Mouse (Mus musculus) cerebellum, postnatal 14 days (tissue): Measurements from ENCODE around the gene Cfap100.

Experiments used
- DNase-seq, 2 experiments: peaks; one replicate each; pipeline ENCODE4 v3.0.0; 2021; ENCODE audit warnings: mixed read lengths in 2 of 2

Cfap100 gene

DNA sequence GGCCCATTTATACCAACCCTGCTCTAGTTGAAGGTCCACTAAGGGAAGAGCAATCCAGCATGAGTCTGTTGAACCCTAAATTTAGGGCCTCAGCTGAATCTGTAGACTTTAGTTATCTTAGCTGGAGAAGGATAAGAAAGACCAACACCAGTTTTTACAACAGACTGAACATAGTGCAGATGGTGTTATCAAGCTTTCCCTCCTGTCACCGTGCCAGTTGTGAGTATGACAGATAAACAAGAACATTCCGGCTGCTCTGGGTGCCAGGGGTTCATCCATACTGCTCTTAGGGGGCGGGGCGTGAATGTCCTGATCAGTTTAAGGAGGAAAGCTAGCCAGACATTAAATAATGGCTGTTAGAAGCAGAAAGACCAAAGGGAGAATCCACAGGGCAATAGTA, 54.0 kb downstream of the Cfap100 start:
- peak in 1 of 2 experiments; percentile 17 for DNase-seq

DNA sequence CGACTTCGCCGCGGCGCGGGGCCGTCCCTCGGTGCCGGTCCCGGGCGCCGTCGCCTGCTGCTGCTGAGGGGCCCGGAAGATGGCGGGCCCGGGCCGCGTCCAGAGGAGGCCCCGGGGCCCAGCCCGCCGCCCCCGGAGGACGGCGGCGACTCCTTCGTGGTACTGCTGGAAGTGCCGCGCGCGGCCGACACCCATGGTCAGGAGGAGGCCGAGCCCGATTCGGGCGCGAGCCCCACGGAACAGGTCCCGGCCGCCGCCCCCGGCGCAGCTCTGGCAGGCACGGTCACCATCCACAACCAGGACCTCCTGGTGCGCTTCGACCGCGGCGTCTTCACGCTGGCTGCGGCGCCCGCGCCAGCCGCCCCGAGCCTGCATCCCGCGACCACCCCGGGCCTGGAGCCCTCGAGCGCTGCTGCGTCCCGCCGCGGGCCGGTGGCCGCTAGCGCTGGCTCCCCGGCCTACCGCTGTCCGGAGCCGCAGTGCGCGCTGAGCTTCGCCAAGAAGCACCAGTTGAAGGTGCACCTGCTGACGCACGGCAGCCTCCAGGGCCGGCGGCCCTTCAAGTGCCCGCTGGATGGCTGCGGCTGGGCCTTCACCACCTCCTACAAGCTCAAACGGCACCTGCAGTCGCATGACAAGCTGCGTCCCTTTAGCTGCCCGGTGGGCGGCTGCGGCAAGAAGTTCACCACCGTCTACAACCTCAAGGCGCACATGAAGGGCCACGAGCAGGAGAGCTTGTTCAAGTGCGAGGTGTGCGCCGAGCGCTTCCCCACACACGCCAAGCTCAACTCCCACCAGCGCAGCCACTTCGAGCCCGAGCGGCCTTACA, 58.7 kb downstream of the Cfap100 start:
- DNase-seq: peak; percentile 67

DNA sequence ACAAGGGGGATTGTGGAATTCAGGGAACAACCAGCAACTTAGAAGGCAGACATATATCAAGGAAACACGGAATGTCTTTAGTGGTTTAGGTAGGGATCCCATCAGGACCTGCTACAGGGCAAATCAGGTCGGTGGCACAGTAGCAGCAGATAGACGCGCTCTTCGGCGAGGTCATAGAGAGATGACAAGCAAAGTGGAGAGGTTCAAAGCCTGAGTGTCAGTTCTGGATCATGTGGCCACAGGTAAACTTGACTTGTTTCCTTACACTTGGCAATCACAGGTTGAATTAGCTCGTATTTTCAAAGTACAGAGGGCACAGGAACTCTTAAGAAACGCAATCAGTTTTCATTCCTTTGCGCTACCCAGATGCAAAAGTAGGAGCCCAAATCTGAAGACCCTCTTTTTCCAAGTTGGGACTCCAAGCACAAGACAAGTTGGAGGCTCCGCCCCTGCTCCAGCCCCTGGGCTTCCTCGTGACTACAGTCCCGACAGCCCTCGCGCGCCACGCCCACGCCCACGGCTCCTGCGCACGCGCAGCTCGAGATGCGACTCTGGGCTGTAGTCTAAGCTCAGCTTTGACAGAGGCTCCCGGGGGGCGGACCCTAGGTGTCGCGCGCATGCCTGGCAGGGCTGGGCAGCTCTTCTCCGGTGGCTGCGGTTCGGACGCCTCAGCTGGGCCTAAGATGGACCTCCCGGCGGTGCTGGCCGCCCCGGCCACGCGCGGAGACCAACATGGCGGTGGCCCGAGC, 59.4 kb downstream of the Cfap100 start, which contains the start of gene Zxdc:
Zxdc (plus strand) TSS at position 517 of the 749 bp plus-strand sequence.
- DNase-seq: peak; percentile 98 to 99

DNA sequence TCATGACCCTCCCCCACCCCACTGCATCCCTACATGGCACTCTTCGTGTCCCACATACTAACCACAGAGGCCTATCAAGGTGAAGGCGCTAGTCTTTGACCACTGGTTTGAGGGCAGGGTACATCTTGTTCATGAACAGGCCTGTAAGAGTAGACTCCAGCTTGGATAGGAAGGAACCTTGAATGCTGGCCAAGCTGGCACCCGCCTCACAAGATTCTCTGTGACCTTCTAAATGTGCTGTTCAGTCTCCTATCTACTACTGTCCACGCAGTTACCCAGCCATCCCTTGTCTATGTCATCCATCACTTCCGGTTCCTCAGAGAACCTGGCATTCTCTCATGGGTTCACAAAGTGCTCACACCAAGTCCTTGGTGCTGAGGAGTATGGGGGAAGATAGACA, 65.3 kb downstream of the Cfap100 start:
- no peak for DNase-seq

DNA sequence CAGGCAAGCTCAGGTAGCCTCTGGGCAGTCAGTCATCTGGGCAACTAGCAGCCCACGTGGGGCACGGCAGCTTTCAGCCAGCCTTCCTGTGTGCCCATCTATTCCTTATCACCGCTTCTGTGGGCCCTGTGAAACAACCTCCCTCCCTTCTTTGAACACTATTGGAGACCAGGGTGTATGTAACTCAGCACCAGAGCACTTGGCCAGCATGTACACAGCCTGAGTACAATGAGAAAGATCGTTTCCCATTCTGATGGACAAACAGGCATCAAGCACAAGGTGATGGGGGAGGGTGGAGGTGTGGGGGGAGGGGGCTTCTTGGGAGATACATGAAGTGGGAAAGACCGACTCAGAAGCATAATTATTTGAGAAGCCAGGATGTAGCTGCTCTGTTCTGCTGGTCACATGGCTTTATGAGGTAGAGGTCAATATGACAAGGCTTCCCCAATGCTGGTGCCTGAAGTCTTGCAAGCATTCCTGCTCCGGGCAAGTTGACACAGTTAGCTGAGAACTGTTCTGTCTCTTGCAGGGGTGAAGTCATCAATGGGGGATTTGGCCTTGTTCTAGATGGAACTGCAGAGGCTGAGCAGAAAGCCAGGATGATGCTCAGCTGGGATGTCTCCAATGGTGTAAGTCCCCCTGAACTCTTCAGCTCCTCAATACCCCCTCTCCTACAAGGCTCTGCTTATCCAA, 67.5 kb downstream of the Cfap100 start:
- no peak for DNase-seq

DNA sequence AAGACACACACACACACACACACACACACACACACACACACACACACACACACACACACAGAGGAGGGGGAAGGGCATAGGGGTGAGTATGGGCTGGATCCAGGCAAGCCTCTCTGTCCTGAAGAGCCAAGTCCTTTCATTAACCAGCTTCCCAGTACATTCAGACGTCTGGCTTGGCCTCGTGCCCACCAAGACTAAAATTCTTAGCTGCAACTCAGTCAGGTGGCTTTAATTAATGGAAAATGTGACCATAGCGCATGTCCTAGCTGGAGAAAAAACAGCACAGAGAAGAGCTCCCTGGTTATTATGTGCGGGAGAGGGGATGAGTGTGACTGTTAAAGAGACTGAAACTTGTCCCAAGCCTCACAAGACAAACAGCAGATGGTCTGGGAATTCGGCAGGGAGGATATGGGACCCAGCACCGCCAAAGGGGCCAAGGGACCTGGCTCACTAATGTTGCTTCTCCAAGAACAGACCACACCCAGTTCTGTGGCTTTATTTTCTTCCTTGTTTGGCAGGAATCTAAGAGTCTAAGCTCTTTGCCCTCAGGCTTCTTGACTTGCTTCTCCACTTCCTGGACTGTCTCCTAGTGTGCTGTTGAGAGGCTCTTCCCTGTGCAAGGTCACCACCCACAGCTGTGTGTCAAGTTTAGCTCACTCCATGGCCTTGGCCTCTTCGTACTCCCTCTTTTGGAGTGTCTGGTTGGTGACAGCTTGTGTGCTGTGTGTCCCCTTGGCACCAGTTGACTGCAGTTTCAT, 68.4 kb downstream of the Cfap100 start:
- peak; percentile 51 to 52 for DNase-seq

DNA sequence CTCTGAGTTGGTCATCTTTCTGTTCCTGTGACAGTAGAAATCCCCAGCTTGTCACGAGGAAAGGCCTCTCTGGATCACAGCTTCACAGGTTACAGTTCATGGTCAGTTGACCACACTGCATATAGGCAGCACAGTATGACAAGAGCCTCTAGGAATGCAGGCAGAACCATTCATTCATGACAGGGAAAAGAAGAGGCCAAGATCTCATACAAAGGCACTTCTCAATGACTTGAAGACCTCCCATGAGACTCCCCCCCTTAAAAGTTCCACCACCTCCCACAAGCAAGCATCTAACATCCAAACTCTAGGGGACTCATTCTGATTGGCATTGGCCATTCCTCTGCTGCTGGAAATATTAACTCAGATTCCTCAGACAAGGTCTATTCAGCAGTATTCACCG, 69.2 kb downstream of the Cfap100 start:
- no peak for DNase-seq

DNA sequence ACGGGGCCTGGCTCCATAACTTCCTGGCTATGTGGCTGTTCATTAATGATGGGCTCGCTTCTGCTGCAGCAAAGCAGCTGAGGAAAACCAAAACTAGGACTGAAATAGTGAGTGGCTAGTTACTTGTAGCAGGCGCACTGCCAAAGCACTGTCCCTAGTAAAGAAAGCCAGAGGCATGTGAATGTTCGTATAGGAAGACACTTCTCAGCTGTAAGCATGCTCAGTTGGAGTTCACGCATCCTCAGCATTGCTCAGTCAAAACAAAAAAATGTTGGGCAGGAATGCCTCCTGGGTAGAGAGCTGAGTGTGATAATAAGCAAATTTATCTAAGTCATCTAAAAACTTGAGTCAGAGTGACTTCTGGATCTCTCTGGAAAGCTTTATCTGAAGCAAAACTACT, 70.5 kb downstream of the Cfap100 start:
- DNase-seq: no peak
